Mouse (Mus musculus) frontal cortex, postnatal 36 days (tissue): ENCODE results near the gene Ss18l2.

Experiments
- DNase-seq, 2 experiments: peaks; one replicate each; pipeline ENCODE4 v3.0.0; 2022; ENCODE audit warnings: low spot score in 2 of 2

The Ss18l2 gene

DNA sequence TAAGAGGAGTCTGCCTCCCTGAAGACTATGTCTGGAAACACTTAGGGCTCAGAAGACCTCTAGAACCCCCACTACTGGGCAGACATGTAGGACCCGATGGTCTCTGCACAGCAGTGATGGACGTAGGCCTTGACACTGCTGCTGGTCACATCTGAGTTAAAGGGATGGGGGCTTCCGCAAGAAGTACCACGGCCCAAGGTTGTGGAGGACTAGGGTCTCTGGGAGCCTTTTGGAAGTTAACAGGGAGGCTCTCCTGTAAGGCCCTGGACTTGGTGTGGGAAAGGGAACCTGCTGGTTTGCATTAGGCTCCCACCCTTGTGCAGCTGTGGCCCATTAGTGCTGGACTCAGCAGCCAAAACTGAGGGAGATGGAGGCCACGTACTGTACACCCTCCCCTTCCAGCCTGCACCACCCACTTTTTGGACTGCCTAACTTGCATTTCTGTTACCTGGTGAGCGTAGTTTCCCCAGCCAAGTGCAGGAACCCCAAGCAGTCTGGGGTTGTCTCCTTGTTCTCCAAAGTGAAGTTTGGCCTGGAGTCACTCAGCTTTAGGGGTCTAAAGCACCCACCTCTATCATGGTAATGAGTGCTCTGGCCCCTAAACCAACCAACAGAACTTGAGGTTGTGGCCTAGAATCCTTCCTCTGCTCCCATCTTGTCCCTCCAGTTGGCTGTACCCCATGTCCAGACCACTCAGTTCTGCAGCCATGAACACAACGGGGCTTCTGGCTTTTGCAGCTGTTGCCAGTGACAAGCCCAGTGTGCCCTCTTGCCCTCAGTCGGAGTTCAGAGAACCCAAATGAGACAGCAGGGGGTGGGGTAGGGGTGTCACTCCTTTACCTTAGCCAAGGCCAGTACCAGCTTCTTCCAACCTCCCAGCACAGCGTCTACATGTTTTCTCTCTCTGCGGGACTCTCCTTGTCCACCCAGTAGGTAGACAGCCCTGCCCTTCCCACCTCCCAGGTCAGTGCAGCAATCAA, 48.0 kb downstream of the Ss18l2 start:
- no peak for DNase-seq

DNA sequence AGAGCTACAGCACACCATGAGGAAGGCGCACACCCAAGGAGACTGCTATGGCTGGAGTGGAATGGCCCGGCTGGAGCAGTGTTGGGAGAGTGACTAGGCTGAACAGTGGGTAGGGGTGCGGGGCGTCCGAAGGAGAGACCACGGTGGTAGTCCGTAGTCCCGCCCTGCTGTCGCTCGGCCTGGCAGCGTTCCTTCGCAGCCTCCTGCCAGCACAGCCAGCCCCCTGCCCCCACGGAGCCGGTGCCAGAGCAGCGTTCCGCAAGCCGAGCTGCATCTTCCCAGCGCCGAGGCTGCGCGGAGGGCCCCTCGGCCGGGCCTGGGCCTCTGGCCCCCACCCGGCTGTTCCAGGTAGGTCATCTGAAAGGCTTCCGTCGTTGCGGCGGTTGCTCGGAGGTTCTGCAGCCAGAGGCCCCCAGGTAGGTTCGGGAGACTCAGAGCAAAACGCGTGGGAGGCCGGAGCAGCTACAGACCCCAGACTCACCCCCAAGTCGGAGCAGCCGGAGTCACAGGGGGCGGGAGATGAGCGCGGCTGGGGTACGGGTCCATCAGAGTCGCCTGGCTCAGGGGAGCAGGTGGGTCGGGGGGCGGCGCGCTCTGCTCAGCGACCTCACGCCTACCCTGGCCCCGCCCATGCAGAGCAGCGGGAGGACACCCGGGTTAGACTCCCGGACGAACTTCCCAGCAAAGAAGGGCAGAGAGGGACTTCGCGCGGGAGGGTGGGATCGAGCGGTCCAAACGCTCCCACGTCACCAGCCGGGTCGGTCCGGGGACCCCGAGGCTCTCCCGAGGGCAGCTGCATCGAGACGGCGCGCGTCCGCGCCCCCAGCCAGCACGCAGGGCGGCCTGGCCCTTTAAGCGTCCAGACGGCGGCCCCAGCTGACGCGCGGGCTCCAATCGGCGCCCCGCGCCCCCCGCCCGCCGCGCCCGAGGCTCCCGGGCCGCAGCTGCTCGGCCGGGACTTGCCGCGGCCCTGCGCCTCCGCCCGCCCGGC, 49.3 kb downstream of the Ss18l2 start, which contains the start of gene Zfp651:
Gene Zfp651, plus strand, starts transcription at position 240 of the 991 bp plus-strand sequence.
- DNase-seq, result peak; percentile 78 to 79

DNA sequence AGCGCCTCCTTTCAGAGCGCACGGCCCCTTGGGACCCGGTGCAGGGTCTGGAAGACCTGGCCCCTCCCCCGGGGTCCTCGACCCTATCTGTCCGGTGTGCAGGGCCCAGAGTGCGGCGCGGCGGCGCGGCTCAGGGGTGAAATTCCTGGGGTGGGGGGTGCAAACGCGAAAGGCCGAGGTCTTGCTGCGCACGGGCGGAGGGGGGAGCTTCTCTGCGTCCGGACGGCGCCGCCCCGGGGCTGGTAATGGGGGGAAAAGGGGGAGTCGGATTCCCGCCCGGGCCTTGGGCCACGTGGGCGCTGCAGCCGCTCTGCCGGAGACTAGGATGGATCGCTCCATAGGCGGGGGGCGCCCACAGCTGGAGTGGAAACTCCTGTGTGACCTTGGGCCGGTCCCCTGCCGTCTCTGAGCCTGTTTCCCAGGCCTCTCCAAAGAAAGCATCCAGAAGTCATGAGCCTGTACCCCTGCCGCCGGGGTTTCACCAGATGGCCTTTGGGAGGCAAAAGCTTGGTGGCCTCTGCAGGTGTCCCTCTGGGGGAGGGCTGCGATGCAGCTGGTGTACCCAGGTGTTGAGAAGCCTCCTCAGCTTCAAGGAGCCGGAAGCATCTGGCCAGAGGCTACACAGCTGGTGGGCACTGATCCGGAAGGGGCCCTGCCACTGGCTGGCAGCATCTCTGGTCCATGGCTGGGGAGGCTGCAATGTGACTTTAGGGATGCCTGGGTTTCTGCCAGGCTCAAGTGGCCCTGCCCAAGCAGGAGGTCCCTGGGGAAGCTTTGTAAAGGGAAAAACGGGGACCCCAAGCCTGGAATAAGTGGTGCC, 50.4 kb downstream of the Ss18l2 start:
- peak; percentile 47 to 56 for DNase-seq

DNA sequence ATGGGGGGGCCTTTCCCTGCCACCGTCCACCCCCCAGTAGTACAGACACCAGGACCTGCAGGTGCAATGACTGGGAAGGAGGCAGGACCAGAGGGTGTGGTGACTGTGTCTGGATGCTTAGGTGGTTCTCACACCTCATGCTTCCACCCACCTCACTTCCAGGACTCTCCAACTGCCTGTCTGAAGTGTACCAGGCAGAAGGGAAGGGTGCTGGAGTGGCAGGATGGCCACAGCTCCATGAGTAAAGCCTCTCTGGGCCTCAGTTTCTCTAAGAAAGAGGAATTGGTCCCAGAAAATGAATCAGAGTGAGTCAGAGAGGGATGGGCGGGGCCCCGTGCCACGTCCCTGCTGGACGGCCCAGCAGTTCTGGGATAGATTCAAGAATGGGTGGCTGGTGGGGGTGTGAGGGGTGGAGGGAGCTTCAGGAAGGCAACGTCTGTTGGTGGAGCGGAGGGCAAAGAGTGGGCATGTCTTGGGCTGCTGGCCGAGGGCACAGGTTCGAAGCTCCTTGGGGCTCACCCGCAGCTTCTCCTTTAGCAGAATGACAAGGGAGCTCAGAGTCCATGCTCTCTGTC, 51.0 kb downstream of the Ss18l2 start:
- no peak for DNase-seq

DNA sequence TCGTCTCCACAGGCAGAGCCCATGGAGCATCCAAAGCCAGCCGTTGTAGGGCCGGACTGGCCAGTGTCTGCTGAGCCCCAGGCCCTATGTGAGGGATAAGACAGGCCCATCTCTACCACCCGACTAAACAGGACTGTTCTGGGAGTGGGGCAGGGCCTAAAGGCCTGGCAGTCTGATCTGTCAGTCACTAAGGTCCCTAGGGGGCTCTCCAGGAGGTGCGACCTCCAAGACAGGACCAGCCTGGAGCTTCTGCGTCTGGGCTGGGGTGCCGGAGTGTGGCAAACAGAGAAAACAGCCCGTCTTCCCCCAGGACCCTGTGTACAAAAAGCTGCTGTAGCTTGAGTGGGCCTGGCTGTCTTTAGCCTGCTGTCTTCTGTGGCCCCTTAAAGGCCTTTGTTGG, 51.7 kb downstream of the Ss18l2 start:
- no peak for DNase-seq

DNA sequence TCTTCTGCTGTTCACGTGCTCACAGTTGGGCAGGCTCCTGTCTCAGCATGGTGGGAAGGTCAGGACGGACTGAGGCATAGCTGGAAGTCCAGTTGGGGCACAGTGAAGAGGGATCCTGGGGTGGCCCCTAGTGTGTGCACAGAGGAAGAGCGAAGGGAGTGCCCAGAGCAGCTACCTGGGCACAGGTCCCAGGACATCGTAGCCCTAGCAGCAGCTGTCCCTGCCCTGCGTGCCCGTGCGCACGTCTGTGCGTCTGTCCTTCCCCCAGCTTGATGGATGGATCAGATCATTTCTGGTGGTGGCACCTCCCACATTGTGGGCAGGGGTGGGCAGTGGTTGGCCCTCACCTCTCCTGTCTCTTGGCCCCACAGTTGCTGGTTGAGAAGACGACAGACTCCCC, 52.1 kb downstream of the Ss18l2 start:
- DNase-seq, result no peak

DNA sequence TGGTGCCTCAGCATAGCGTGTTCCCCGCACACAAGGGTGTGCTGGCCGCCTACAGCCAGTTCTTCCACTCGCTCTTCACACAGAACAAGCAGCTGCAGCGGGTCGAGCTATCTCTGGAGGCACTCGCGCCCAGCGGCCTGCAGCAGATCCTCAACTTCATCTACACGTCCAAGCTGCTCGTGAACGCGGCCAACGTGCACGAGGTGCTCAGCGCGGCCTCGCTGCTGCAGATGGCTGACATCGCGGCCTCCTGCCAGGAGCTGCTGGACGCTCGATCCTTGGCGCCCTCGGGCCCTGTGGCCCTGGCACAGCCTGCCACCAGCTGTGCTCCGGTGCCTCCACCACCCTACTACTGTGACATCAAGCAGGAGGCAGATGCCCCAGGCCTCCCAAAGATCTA, 52.6 kb downstream of the Ss18l2 start:
- DNase-seq, result no peak
